Mouse (Mus musculus) bone marrow, adult 2 months (tissue): Measurements from ENCODE around the gene Caln1. TPM values are rescaled to one million over a fixed set of nuclear protein-coding genes. Genes with fewer than 3 reads are reported as not detected.

ENCODE experiments used
- H3K27ac ChIP-seq: fragments of 200-500 bp; 2 replicates; pipeline ENCODE4 v1.5.1; 2012; ENCODE audit warnings: low read depth, mild to moderate bottlenecking, control low read depth, inconsistent platforms, low read length; ENCODE audit not compliant: control insufficient read depth, poor library complexity, insufficient read depth
- H3K4me1 ChIP-seq: fragments of 200-500 bp; 2 replicates; pipeline ENCODE4 v1.6.1; 2011; ENCODE audit warnings: low read length; ENCODE audit not compliant: control insufficient read depth, insufficient read depth
- H3K4me3 ChIP-seq: fragments of 200-500 bp; replicated peaks from 2 replicates; pipeline ENCODE3; 2011; ENCODE audit warnings: mild to moderate bottlenecking, low read depth, low read length, control low read depth; ENCODE audit not compliant: control insufficient read depth
- CTCF ChIP-seq: fragments of 200-500 bp; IDR thresholded peaks from 2 replicates; pipeline ENCODE4 v1.5.1; 2011; ENCODE audit warnings: low read length, control low read depth; ENCODE audit not compliant: control insufficient read depth, insufficient read depth
- POLR2A ChIP-seq: fragments of 200-500 bp; IDR thresholded peaks from 2 replicates; pipeline ENCODE4 v1.6.1; 2011; ENCODE audit warnings: low read depth, mild to moderate bottlenecking, control low read depth, low read length, borderline replicate concordance; ENCODE audit not compliant: control insufficient read depth
- WGBS: fragments of 180-500 bp; shearing (Covaris S2); methylation state at CpG from one replicate; pipeline ENCODE4 v1.1.7; 2018; 5-methylcytosine and 5-hydroxymethylcytosine counted together
- polyA plus RNA-seq: library from polyadenylated mRNA; stranded (reverse); fragments of >200 nt; gene quantifications from 2 replicates; pipeline ENCODE4 v1.2.4, GENCODE M21; 2011; ENCODE audit warnings: low replicate concordance; ENCODE audit not compliant: missing spikeins, insufficient read depth, insufficient read length

The Caln1 gene
- polyA plus RNA-seq, 1 experiment = 1.7 TPM

DNA sequence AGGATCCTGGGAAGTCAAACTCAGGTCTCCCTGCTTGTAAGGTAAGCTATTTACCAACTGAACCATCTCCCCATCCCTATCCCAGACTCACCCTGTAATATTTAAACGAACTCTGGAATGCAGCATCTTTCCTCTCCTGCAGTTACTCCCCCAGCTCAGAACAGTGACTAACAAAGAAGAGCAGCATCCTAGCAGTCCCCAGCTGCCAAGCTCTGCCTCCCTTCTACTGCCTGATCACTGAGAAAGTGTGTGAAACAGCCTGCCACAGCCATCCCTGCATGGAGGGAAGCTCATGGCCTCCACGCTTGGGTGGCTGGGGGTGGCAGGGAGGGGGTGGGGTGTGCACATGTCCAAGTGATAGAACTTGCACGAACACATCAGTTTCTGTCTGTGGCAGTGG lies 303.3 kb downstream of the Caln1 start:
- WGBS = 38% methylated on average over 3 of the region's 3 CpGs
- Histone ChIP-seq H3K4me1 (no peaks in the 10 kb centered on the region), H3K4me3 (no peak overlapping the region), H3K27ac (no peak overlapping the region)
- TF ChIP-seq CTCF (no peak), POLR2A (no peak)

DNA sequence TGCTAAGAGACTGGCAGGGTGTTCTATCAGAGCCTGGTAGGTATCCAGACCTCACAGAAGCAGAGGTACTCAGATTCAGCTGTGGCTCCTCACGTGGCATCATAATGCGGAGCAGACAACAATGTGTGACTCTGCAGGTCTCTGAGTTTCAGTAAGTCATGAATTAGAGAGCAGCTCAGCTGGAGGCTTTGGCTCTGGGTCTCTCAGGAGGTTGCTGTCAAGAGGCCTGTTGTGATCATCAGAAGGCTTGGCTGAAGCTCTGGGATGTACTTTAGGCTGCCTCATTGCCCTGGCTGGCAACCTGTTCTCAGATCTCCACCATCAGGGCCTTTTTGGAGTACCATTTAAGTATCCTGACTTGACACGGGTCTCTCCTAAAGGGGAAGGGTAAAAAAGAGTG lies 303.8 kb downstream of the Caln1 start:
- TF ChIP-seq POLR2A = no peak
- H3K4me1 ChIP-seq = no peaks in the 10 kb centered on the region
- H3K4me3 ChIP-seq = no peak overlapping the region
- no peak overlapping the region for H3K27ac ChIP-seq
- WGBS = 63% methylated on average over 3 of the region's 3 CpGs

DNA sequence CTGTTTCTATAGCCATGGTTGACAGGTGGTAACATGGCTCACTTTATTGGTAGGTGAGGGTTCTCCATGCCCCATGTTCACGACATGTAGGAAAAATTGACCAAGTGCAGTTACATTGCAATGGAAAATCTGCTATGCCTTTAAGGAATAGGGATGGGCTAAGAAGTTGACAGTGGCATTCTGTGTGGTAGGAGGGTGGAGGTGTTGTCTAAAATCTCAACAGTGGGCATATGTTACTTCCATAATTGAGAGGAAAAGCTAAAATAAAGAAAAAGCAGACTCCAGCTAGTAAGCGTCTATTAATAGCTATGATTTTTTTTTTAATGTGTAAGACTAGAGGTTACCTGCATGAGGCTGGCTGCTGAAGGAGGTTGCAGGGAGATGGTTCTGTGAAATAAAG lies 308.6 kb downstream of the Caln1 start:
- WGBS = 84% methylated on average over 2 of the region's 2 CpGs
- H3K27ac ChIP-seq = no peak overlapping the region
- TF ChIP-seq POLR2A (no peak), CTCF (no peak)
- H3K4me1 ChIP-seq = no peaks in the 10 kb centered on the region
- no peak overlapping the region for H3K4me3 ChIP-seq

DNA sequence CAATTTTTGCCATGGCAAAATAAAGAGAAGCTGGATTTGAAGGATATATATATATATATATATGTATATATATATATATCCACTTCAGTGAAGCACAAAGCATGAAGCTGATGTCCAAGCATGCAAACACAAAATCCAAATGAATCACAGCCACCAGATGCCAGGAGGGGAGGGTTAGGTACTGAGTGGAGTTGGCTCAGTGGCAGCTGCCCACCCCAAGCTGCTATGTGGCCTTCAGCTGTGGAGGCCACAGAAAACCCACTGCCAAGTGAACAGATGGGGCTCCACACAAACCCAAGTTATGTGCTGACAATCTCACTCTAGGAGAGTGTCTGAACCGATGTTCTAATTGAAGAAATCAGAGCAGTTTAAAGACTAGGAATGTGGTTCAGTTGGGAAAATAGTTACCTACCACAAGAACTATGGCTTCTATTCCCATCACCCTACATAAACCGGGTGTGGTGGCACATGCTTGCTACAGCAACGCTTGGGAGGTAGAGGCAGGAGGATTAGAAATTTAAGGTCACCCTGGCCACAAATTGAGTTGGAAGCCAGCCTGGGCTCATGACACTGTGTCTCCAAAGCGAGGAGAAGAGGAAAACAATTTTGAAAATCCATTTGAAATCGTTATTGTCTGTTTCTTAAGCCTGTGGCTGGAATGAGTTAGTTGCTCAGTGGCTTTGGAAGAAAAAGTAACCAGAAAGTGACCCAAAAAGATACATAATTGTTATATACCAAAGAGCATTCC lies 316.8 kb downstream of the Caln1 start:
- no peak overlapping the region for H3K4me3 ChIP-seq
- H3K27ac ChIP-seq = no peak overlapping the region
- WGBS = 71% methylated on average over 5 of the region's 5 CpGs
- TF ChIP-seq CTCF (no peak), POLR2A (no peak)
- H3K4me1 ChIP-seq = no peaks in the 10 kb centered on the region

DNA sequence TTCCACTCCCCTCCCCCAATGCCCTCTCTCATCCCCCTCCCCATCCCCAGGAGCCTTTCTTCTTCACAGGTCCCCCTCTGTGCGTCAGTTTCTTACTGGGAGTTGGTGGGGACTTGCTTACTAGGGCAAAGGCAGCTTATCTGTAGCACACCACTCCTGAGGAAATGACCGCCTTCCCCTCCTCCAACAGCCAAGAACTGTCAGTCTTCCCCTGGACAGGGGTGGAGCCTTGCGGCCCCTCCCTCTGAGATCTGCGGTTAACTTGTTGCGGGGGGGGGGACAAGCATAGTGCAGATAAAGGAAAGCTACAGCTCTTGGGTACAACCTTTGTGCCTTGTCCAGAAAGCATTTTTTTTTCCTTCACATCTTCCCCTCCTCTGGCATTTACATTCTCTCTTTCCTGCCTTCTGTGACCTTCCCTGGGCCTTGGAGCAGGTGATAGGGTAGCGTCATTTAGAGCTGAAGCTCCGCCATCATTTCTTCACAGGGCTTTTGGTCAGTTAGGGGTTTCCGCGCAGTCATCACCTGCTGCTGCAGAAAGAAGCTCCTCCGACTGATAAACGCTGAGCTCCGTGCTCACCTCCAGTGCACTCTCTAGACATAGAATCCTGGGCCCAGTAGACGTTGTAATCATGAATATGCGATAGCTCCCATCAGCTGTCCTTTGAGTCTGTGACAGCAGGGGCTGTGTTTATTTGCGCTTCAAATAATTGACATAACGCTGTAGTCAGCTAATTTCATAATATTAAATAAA lies 319.3 kb downstream of the Caln1 start:
- no peak for TF ChIP-seq POLR2A
- no peak for TF ChIP-seq CTCF
- H3K4me1 ChIP-seq = no peaks in the 10 kb centered on the region
- H3K27ac ChIP-seq = no peak overlapping the region
- 47% methylated on average over 16 of the region's 16 CpGs for WGBS
- no peak overlapping the region for H3K4me3 ChIP-seq

DNA sequence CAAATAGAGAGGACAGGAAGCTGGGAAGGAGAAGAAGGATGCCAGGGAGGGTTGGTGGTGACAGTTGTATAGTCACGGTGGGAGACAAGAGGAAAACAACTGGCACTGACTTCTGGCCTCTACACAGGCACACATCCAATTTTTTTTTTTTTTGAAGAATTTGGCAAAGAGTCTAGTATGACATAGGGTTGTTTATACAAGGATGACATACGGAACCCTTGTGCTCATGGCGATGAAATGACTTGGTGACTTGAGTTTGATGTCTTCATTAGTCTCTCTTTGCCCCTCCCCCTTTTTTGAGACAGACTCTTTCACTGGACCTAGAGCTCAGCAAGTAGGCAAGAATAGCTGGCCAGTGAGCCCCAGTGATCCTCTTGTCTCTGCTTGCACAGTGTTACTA lies 322.1 kb downstream of the Caln1 start:
- Histone ChIP-seq H3K27ac (no peak overlapping the region), H3K4me3 (no peak overlapping the region), H3K4me1 (no peaks in the 10 kb centered on the region)
- TF ChIP-seq POLR2A (no peak), CTCF (no peak)
- 85% methylated on average over 3 of the region's 3 CpGs for WGBS

DNA sequence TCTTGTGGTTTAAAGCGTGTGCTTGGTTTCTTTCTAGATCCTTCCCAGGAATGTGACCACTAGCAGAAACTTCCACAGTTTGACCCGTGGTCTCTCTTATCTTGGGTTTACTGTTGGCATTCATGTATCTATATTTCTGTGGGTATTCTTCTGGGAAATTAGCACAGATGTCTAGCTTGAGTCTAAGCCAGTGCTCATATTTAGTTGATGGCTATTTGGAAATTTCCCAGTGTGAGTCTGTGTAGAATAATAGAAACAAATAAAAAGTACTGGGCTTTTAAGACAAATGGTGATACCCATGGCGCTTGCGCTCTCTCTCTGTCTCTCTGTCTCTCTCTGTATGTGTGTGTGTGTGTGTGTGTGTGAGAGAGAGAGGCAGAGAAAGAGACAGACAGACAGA lies 330.2 kb downstream of the Caln1 start:
- Histone ChIP-seq H3K4me1 (no peaks in the 10 kb centered on the region), H3K4me3 (no peak overlapping the region), H3K27ac (no peak overlapping the region)
- 78% methylated on average over 4 of the region's 4 CpGs for WGBS
- TF ChIP-seq POLR2A (no peak), CTCF (no peak)

DNA sequence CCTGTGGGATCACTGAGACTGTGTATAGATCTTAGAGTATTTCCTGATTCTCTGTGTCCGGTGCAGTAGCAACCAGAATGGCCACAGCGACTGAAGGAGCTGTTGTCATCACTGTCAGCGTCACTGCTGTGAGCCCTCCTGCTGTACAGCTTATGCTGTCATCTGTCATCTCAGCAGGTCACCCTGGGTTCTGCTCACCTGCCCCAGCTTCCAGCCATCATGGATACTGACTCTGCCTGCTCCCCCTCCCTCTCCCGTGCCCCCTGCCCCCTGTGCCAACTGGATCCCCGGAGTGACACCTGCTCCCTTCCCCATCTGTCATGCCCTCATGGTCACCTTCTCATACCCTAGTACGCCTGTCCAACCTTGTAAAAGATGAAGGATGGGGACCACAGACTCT lies 332.5 kb downstream of the Caln1 start:
- no peak for TF ChIP-seq POLR2A
- no peak for TF ChIP-seq CTCF
- Histone ChIP-seq H3K4me3 (no peak overlapping the region), H3K27ac (no peak overlapping the region), H3K4me1 (no peaks in the 10 kb centered on the region)
- WGBS = 81% methylated on average over 6 of the region's 6 CpGs
